Mouse (Mus musculus): Measurements from ENCODE around the gene Lrrc4. TPM values are rescaled to one million over a fixed set of nuclear protein-coding genes. Genes with fewer than 3 reads are reported as not detected.
A peak's percentile ranks its signal among the peaks of the same experiment; 100 is the strongest.

Gene Lrrc4
- total RNA-seq, 2 experiments from 2014 or later = 0.07 TPM; not detected in 1

- ATAC-seq (ENCODE audit: poor library complexity, severe bottlenecking) = no peak
Observed at GRCm38 (mm10) chr6:28735116-28735515, 96.4 kb downstream of the Lrrc4 start.

GRCm38 (mm10) chr6:28733884-28734647, 97.5 kb downstream of the Lrrc4 start:
- ATAC-seq (ENCODE audit: poor library complexity, severe bottlenecking) = no peak

- no peak for ATAC-seq (ENCODE audit: poor library complexity, severe bottlenecking)
Observed at GRCm38 (mm10) chr6:28731246-28731645, 100.3 kb downstream of the Lrrc4 start.

GRCm38 (mm10) chr6:28729649-28730048, 101.9 kb downstream of the Lrrc4 start:
- ATAC-seq (ENCODE audit: poor library complexity, severe bottlenecking) = no peak

- ATAC-seq (ENCODE audit: poor library complexity, severe bottlenecking) = no peak
Observed at GRCm38 (mm10) chr6:28729236-28729635, 102.3 kb downstream of the Lrrc4 start.

- ATAC-seq (ENCODE audit: poor library complexity, severe bottlenecking) = no peak
Observed at GRCm38 (mm10) chr6:28724776-28725175, 106.8 kb downstream of the Lrrc4 start.

- peak; percentile 51; the same call in 1 of the 2 replicates for ATAC-seq (ENCODE audit: poor library complexity, severe bottlenecking)
Observed at GRCm38 (mm10) chr6:28723059-28723458, 108.5 kb downstream of the Lrrc4 start.

- ATAC-seq (ENCODE audit: poor library complexity, severe bottlenecking) = no peak
Observed at GRCm38 (mm10) chr6:28720391-28721171, 111.0 kb downstream of the Lrrc4 start.

GRCm38 (mm10) chr6:28717845-28718237, 113.7 kb downstream of the Lrrc4 start:
- ATAC-seq (ENCODE audit: poor library complexity, severe bottlenecking) = no peak

- no peak for ATAC-seq (ENCODE audit: poor library complexity, severe bottlenecking)
Observed at GRCm38 (mm10) chr6:28717203-28717844, 114.2 kb downstream of the Lrrc4 start.

GRCm38 (mm10) chr6:28710035-28710434, 121.5 kb downstream of the Lrrc4 start:
- no peak for ATAC-seq (ENCODE audit: poor library complexity, severe bottlenecking)

GRCm38 (mm10) chr6:28706976-28707592, 124.5 kb downstream of the Lrrc4 start:
- ATAC-seq (ENCODE audit: poor library complexity, severe bottlenecking) = peak; percentile 18; the same call in 1 of the 2 replicates

- no peak for ATAC-seq (ENCODE audit: poor library complexity, severe bottlenecking)
Observed at GRCm38 (mm10) chr6:28706108-28706975, 125.2 kb downstream of the Lrrc4 start.

GRCm38 (mm10) chr6:28705384-28706107, 126.0 kb downstream of the Lrrc4 start:
- no peak for ATAC-seq (ENCODE audit: poor library complexity, severe bottlenecking)

GRCm38 (mm10) chr6:28704612-28705011, 126.9 kb downstream of the Lrrc4 start:
- ATAC-seq (ENCODE audit: poor library complexity, severe bottlenecking) = no peak

- no peak for ATAC-seq (ENCODE audit: poor library complexity, severe bottlenecking)
Observed at GRCm38 (mm10) chr6:28697214-28697613, 134.3 kb downstream of the Lrrc4 start.

- no peak for ATAC-seq (ENCODE audit: poor library complexity, severe bottlenecking)
Observed at GRCm38 (mm10) chr6:28692659-28693058, 138.9 kb downstream of the Lrrc4 start.

- ATAC-seq (ENCODE audit: poor library complexity, severe bottlenecking) = no peak
Observed at GRCm38 (mm10) chr6:28687776-28688175, 143.8 kb downstream of the Lrrc4 start.

GRCm38 (mm10) chr6:28685745-28686144, 145.8 kb downstream of the Lrrc4 start:
- ATAC-seq (ENCODE audit: poor library complexity, severe bottlenecking) = no peak

All from megakaryocyte, adult 5-6 weeks (primary cell).